Mouse (Mus musculus) MEL (cell line): ENCODE results near the gene Slc23a2. TPM values are rescaled to one million over a fixed set of nuclear protein-coding genes. Genes with fewer than 3 reads are reported as not detected.

Experiments
- DNase-seq: peaks from one replicate; pipeline ENCODE4 v3.0.0; 2011; ENCODE audit warnings: low read depth, low spot score
- H3K27ac ChIP-seq: 2 replicates; pipeline ENCODE4 v1.5.1; 2012; ENCODE audit warnings: low read depth, mild to moderate bottlenecking, control low read depth, low read length, moderate library complexity; ENCODE audit not compliant: control insufficient read depth
- H3K27me3 ChIP-seq, 2 experiments: fragments of 150-350 bp in 1 of 2; sonication (generic) in 1 of 2; 2 replicates each; pipeline ENCODE4 v1.6.1; 2012; ENCODE audit warnings: low read length in 2 of 2, mild to moderate bottlenecking in 2 of 2, improper control_type of control experiment in 1 of 2, moderate library complexity in 1 of 2; ENCODE audit not compliant: insufficient read depth in 2 of 2, control insufficient read depth in 1 of 2
- H3K36me3 ChIP-seq, 2 experiments: 2 replicates each; pipeline ENCODE4 v1.6.1; 2012 to 2014; ENCODE audit warnings: low read length in 2 of 2, improper control_type of control experiment in 1 of 2, inconsistent platforms in 1 of 2, mild to moderate bottlenecking in 1 of 2; ENCODE audit not compliant: insufficient read depth in 2 of 2, control insufficient read depth in 1 of 2
- H3K4me1 ChIP-seq, 2 experiments: fragments of 150-350 bp in 1 of 2; sonication (generic) in 1 of 2; 2 replicates each; pipeline ENCODE4 v1.6.1; 2012; ENCODE audit warnings: low read length in 2 of 2, improper control_type of control experiment in 1 of 2, mild to moderate bottlenecking in 1 of 2; ENCODE audit not compliant: insufficient read depth in 2 of 2, control insufficient read depth in 1 of 2
- H3K4me3 ChIP-seq, 2 experiments: fragments of 150-350 bp in 1 of 2; sonication (generic) in 1 of 2; 2 replicates each; pipeline ENCODE4 v1.5.1; 2012; ENCODE audit warnings: low read depth in 2 of 2, low read length in 2 of 2, mild to moderate bottlenecking in 2 of 2, moderate library complexity in 2 of 2, control low read depth in 1 of 2, improper control_type of control experiment in 1 of 2; ENCODE audit not compliant: control insufficient read depth in 1 of 2, insufficient read depth in 1 of 2
- H3K79me2 ChIP-seq: 2 replicates; pipeline ENCODE4 v1.6.1; 2012; ENCODE audit warnings: mild to moderate bottlenecking, low read length, moderate library complexity; ENCODE audit not compliant: control insufficient read depth, poor library complexity, insufficient read depth
- H3K9ac ChIP-seq: 2 replicates; pipeline ENCODE4 v1.6.1; 2012; ENCODE audit warnings: low read depth, mild to moderate bottlenecking, control low read depth, low read length, moderate library complexity; ENCODE audit not compliant: control insufficient read depth, poor library complexity, severe bottlenecking
- H3K9me3 ChIP-seq: fragments of 150-350 bp; sonication (generic); replicated peaks from 2 replicates; pipeline ENCODE4 v1.6.1; 2012; ENCODE audit warnings: mild to moderate bottlenecking, low read length, improper control_type of control experiment, moderate library complexity; ENCODE audit not compliant: insufficient read depth
- BHLHE40 ChIP-seq: IDR thresholded peaks from 2 replicates; pipeline ENCODE4 v1.6.1; 2012; ENCODE audit warnings: low read depth, mild to moderate bottlenecking, inconsistent platforms, low read length, improper control_type of control experiment, borderline replicate concordance
- CHD1 ChIP-seq: IDR thresholded peaks from 2 replicates; pipeline ENCODE4 v1.6.1; 2012; ENCODE audit warnings: low read depth, mild to moderate bottlenecking, inconsistent platforms, low read length, improper control_type of control experiment
- CHD2 ChIP-seq: IDR thresholded peaks from 2 replicates; pipeline ENCODE4 v1.6.1; 2011; ENCODE audit warnings: low read length, improper control_type of control experiment
- CTCF ChIP-seq, 3 experiments: IDR thresholded peaks in 2 of 3; conservative IDR thresholded peaks in 1 of 3; 2 replicates each; pipeline ENCODE4 v1.5.1; 2011 to 2012; ENCODE audit warnings: low read length in 3 of 3, low read depth in 2 of 3, mild to moderate bottlenecking in 2 of 3, improper control_type of control experiment in 1 of 3, inconsistent platforms in 1 of 3, mixed read lengths in 1 of 3, moderate library complexity in 1 of 3; ENCODE audit not compliant: control insufficient read depth in 1 of 3, insufficient read depth in 1 of 3, poor library complexity in 1 of 3, severe bottlenecking in 1 of 3
- E2F4 ChIP-seq: IDR thresholded peaks from 2 replicates; pipeline ENCODE4 v1.6.1; 2011; ENCODE audit warnings: low read depth, low read length, improper control_type of control experiment, borderline replicate concordance
- ELF1 ChIP-seq: IDR thresholded peaks from 2 replicates; pipeline ENCODE4 v1.6.1; 2014; ENCODE audit warnings: low read depth, mild to moderate bottlenecking, inconsistent platforms, low read length, improper control_type of control experiment, moderate library complexity
- ETS1 ChIP-seq: IDR thresholded peaks from 2 replicates; pipeline ENCODE4 v1.6.1; 2012; ENCODE audit warnings: low read depth, mild to moderate bottlenecking, inconsistent platforms, low read length, improper control_type of control experiment, moderate library complexity
- GABPA ChIP-seq: IDR thresholded peaks from 2 replicates; pipeline ENCODE4 v1.6.1; 2012; ENCODE audit warnings: low read depth, mild to moderate bottlenecking, inconsistent platforms, low read length, improper control_type of control experiment, moderate library complexity
- KAT2A ChIP-seq: conservative IDR thresholded peaks from 2 replicates; pipeline ENCODE4 v1.6.1; 2012; ENCODE audit warnings: low read depth, low read length, improper control_type of control experiment, inconsistent platforms
- MEF2A ChIP-seq: IDR thresholded peaks from 2 replicates; pipeline ENCODE4 v1.6.1; 2014; ENCODE audit warnings: low read depth, mild to moderate bottlenecking, inconsistent platforms, low read length, improper control_type of control experiment; ENCODE audit not compliant: poor library complexity, insufficient replicate concordance, severe bottlenecking; ENCODE audit errors: extremely low read depth
- MYB ChIP-seq: IDR thresholded peaks from 2 replicates; pipeline ENCODE4 v1.6.1; 2011; ENCODE audit warnings: mild to moderate bottlenecking, low read depth, low read length, improper control_type of control experiment
- MYC ChIP-seq: IDR thresholded peaks from 2 replicates; pipeline ENCODE4 v1.6.1; 2011; ENCODE audit warnings: low read depth, mild to moderate bottlenecking, low read length, improper control_type of control experiment, moderate library complexity
- NRF1 ChIP-seq: IDR thresholded peaks from 2 replicates; pipeline ENCODE4 v1.6.1; 2014; ENCODE audit warnings: low read depth, mild to moderate bottlenecking, inconsistent platforms, low read length, improper control_type of control experiment, moderate library complexity; ENCODE audit not compliant: poor library complexity, insufficient read depth, severe bottlenecking
- POLR2AphosphoS5 ChIP-seq: IDR thresholded peaks from 2 replicates; pipeline ENCODE4 v1.6.1; 2012; ENCODE audit warnings: low read depth, borderline replicate concordance, mild to moderate bottlenecking, inconsistent platforms, low read length, moderate library complexity, mixed read lengths
- SIN3A ChIP-seq: IDR thresholded peaks from 2 replicates; pipeline ENCODE4 v1.6.1; 2012; ENCODE audit warnings: low read length, improper control_type of control experiment, inconsistent platforms
- TBP ChIP-seq: IDR thresholded peaks from 2 replicates; pipeline ENCODE4 v1.8.0; 2011; ENCODE audit warnings: low read depth, low read length, improper control_type of control experiment
- TCF12 ChIP-seq: IDR thresholded peaks from 2 replicates; pipeline ENCODE4 v1.6.1; 2014; ENCODE audit warnings: low read depth, mild to moderate bottlenecking, inconsistent platforms, low read length, improper control_type of control experiment, moderate library complexity
- UBTF ChIP-seq: IDR thresholded peaks from 2 replicates; pipeline ENCODE4 v1.6.1; 2012; ENCODE audit warnings: low read depth, mild to moderate bottlenecking, inconsistent platforms, low read length, improper control_type of control experiment, moderate library complexity, borderline replicate concordance; ENCODE audit not compliant: insufficient read depth
- USF2 ChIP-seq, 2 experiments: IDR thresholded peaks; 2 replicates each; pipeline ENCODE4 v1.6.1; 2011 to 2012; ENCODE audit warnings: improper control_type of control experiment in 2 of 2, low read length in 2 of 2, borderline replicate concordance in 1 of 2, inconsistent platforms in 1 of 2, low read depth in 1 of 2, mild to moderate bottlenecking in 1 of 2; ENCODE audit not compliant: insufficient read depth in 1 of 2
- ZC3H11A ChIP-seq: IDR thresholded peaks from 2 replicates; pipeline ENCODE4 v1.6.1; 2012; ENCODE audit warnings: low read depth, mild to moderate bottlenecking, inconsistent platforms, low read length, improper control_type of control experiment
- ZMIZ1 ChIP-seq: IDR thresholded peaks from 2 replicates; pipeline ENCODE4 v1.6.1; 2012; ENCODE audit warnings: low read depth, mild to moderate bottlenecking, inconsistent platforms, low read length, improper control_type of control experiment, moderate library complexity
- ZNF384 ChIP-seq: IDR thresholded peaks from 2 replicates; pipeline ENCODE4 v1.6.1; 2012; ENCODE audit warnings: low read depth, mild to moderate bottlenecking, inconsistent platforms, low read length, improper control_type of control experiment
- polyA plus RNA-seq, 2 experiments: library from polyadenylated mRNA; stranded (reverse) in 1 of 2; unstranded in 1 of 2; fragments of >175 nt in 1 of 2; fragments of >200 nt in 1 of 2; gene quantifications; 2 replicates each; pipeline versions ENCODE4 v1.2.1 to v1.2.4; 2012; ENCODE audit warnings: low replicate concordance in 2 of 2, low read depth in 1 of 2; ENCODE audit not compliant: insufficient read length in 2 of 2, insufficient read depth in 1 of 2, missing spikeins in 1 of 2
- total RNA-seq: library from RNA; depleted of rRNA; stranded (reverse); fragments of 300-350 nt; gene quantifications from 2 replicates; pipeline ENCODE4 v1.2.3, GENCODE M21; 2012

The Slc23a2 gene
- total and polyA plus RNA-seq, 3 experiments: 7.9 to 10.3 TPM; not detected in 1

GRCm38 (mm10) chr2:132073052-132073451 lies 71.9 kb downstream of the Slc23a2 start:
- no peak overlapping the region for H3K4me3 ChIP-seq
- no peak overlapping the region for H3K9ac ChIP-seq
- H3K9me3 ChIP-seq: no peaks in the 10 kb centered on the region
- no peak overlapping the region for H3K27ac ChIP-seq
- TF ChIP-seq ZC3H11A (no peak), UBTF (no peak), MEF2A (no peak), SIN3A (no peak), ZMIZ1 (no peak), KAT2A (no peak), NRF1 (no peak), E2F4 (no peak), ZNF384 (no peak), CTCF (IDR thresholded peaks at IDR 0.05 in 2 of 3, conservative IDR thresholded peaks at IDR 0.05 in 1 of 3; ENCODE audit: control insufficient read depth in 1 of 3, insufficient read depth in 1 of 3, low read depth in 2 of 3, low read length in 3 of 3, poor library complexity in 1 of 3, severe bottlenecking in 1 of 3) (no peak), MYC (no peak), GABPA (no peak), CHD2 (no peak)
- TF ChIP-seq, all 39 proteins: peak for 0
- H3K4me1 ChIP-seq: no peaks in the 10 kb centered on the region
- no peak for DNase-seq
- no peaks in the 10 kb centered on the region; a peak in 1 of 4 replicates for H3K36me3 ChIP-seq
- no peaks in the 10 kb centered on the region for H3K27me3 ChIP-seq
- H3K79me2 ChIP-seq: no peaks in the 10 kb centered on the region

GRCm38 (mm10) chr2:132069985-132070735 lies 74.7 kb downstream of the Slc23a2 start:
- H3K4me3 ChIP-seq: no peak overlapping the region
- DNase-seq: no peak
- H3K79me2 ChIP-seq: no peaks in the 10 kb centered on the region
- TF ChIP-seq E2F4 (no peak), USF2 (IDR thresholded peaks at IDR 0.05; ENCODE audit: borderline replicate concordance in 1 of 2, insufficient read depth in 1 of 2, low read depth in 1 of 2, low read length in 2 of 2) (no peak), CHD1 (no peak), ELF1 (no peak), MYC (no peak), ETS1 (no peak), MYB (no peak), POLR2AphosphoS5 (no peak), TCF12 (no peak), BHLHE40 (no peak), TBP (no peak)
- TF ChIP-seq, all 39 proteins: peak for 0
- no peaks in the 10 kb centered on the region for H3K9me3 ChIP-seq
- no peak overlapping the region for H3K27ac ChIP-seq
- H3K4me1 ChIP-seq: no peaks in the 10 kb centered on the region
- no peaks in the 10 kb centered on the region; a peak in 2 of 4 replicates for H3K36me3 ChIP-seq
- no peaks in the 10 kb centered on the region for H3K27me3 ChIP-seq
- H3K9ac ChIP-seq: no peak overlapping the region
